Mouse (Mus musculus): ENCODE measurements at regions not wholly inside any gene's neighbourhood (a gene's known extent, or its start where the extent isn't known, plus 50 kb on each side); places are given as distances from the start of the nearest gene placed in this dataset.

GRCm38 (mm10) chr8:6606854-6607535 lies 1501.8 kb upstream of the Slc10a2 start:
- Histone ChIP-seq H3K4me2 (ENCODE audit: low read depth, low read length, severe bottlenecking) (no peak overlapping the region), H3K27me3 (ENCODE audit: control insufficient read depth, insufficient read depth, low read length) (no peaks in the 10 kb centered on the region), H3K9ac (ENCODE audit: low read length) (no peak overlapping the region), H3K36me3 (ENCODE audit: control insufficient read depth, insufficient read depth, low read length) (no peaks in the 10 kb centered on the region), H3K4me1 (replicated peaks; ENCODE audit: control insufficient read depth, insufficient read depth, low read length) (no peaks in the 10 kb centered on the region), H3K9me3 (ENCODE audit: control insufficient read depth, low read length) (no peaks in the 10 kb centered on the region), H3K27ac (ENCODE audit: low read depth, low read length) (peak overlapping the region; percentile 47; the same call in 1 of the 2 replicates), H3K4me3 (ENCODE audit: low read depth, low read length) (no peak overlapping the region)
- ATAC-seq (replicated peaks; ENCODE audit: low FRiP score) (peak; percentile 93), DNase-seq (ENCODE audit: low spot score) (peak; percentile 63)
- 9% methylated on average over 9 of the region's 9 CpGs for WGBS

GRCm38 (mm10) chr8:6604232-6604804 lies 1499.2 kb upstream of the Slc10a2 start:
- H3K9ac ChIP-seq (ENCODE audit: low read length): no peak overlapping the region
- H3K4me1 ChIP-seq (replicated peaks; ENCODE audit: control insufficient read depth, insufficient read depth, low read length): no peaks in the 10 kb centered on the region
- H3K36me3 ChIP-seq (ENCODE audit: control insufficient read depth, insufficient read depth, low read length): no peaks in the 10 kb centered on the region
- no peaks in the 10 kb centered on the region for H3K9me3 ChIP-seq (ENCODE audit: control insufficient read depth, low read length)
- DNase-seq (ENCODE audit: low spot score) (peak; percentile 51), ATAC-seq (replicated peaks; ENCODE audit: low FRiP score) (peak; percentile 49)
- no peak overlapping the region for H3K4me3 ChIP-seq (ENCODE audit: low read depth, low read length)
- H3K27me3 ChIP-seq (ENCODE audit: control insufficient read depth, insufficient read depth, low read length): no peaks in the 10 kb centered on the region
- 50% methylated on average over 5 of the region's 5 CpGs for WGBS
- H3K27ac ChIP-seq (ENCODE audit: low read depth, low read length): no peak overlapping the region
- no peak overlapping the region for H3K4me2 ChIP-seq (ENCODE audit: low read depth, low read length, severe bottlenecking)

- H3K9me3 ChIP-seq (ENCODE audit: control insufficient read depth, low read length): no peaks in the 10 kb centered on the region
- no peak overlapping the region for H3K27ac ChIP-seq (ENCODE audit: low read depth, low read length)
- no peaks in the 10 kb centered on the region for H3K36me3 ChIP-seq (ENCODE audit: control insufficient read depth, insufficient read depth, low read length)
- ATAC-seq (replicated peaks; ENCODE audit: low FRiP score) (no peak), DNase-seq (ENCODE audit: low spot score) (no peak)
- no peaks in the 10 kb centered on the region for H3K4me1 ChIP-seq (replicated peaks; ENCODE audit: control insufficient read depth, insufficient read depth, low read length)
- no peaks in the 10 kb centered on the region for H3K27me3 ChIP-seq (ENCODE audit: control insufficient read depth, insufficient read depth, low read length)
- no peak overlapping the region for H3K9ac ChIP-seq (ENCODE audit: low read length)
- H3K4me3 ChIP-seq (ENCODE audit: low read depth, low read length): no peak overlapping the region
- H3K4me2 ChIP-seq (ENCODE audit: low read depth, low read length, severe bottlenecking): no peak overlapping the region
Measured at GRCm38 (mm10) chr8:6590146-6590545, 1485.0 kb upstream of the Slc10a2 start.

DNA sequence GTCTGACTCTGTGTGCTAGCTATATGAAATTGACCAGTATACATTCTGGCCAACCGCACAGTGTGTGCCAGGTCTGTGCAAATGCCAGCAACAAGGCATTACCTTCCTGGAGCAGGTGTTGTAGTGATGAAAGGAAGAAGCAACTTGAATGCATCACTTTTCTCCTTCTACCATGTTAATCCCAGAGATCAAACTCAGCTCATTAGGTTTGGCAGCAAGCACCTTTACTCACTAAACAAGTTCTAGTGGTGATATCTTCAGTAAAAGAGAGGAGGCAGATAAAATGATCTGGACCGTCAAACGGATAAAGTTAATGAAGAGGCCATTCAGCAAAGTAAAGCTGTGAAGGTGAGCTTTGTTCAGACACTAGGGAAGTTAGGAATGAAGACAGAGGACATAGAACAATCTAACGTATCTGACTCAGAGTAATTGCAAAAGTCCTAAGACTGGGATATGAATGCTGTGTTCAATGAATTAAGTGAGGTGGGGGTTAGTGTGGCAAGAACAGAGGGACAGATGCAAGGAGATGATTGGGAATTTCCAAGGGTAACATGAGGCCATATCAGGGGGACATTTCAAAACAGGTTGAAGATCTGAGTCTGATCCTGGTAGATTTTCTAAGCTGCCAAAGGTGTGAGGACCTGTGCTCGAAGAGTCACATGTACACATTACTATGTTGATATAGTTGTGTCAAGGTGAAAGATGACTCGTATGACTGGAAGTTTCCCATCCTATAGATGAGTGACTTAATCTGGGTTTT lies 1478.4 kb upstream of the Slc10a2 start:
- Histone ChIP-seq H3K9me3 (ENCODE audit: control insufficient read depth, low read length) (no peaks in the 10 kb centered on the region), H3K4me2 (ENCODE audit: low read depth, low read length, severe bottlenecking) (no peak overlapping the region), H3K36me3 (ENCODE audit: control insufficient read depth, insufficient read depth, low read length) (no peaks in the 10 kb centered on the region), H3K4me3 (ENCODE audit: low read depth, low read length) (no peak overlapping the region), H3K27me3 (ENCODE audit: control insufficient read depth, insufficient read depth, low read length) (no peaks in the 10 kb centered on the region), H3K4me1 (replicated peaks; ENCODE audit: control insufficient read depth, insufficient read depth, low read length) (no peaks in the 10 kb centered on the region), H3K27ac (ENCODE audit: low read depth, low read length) (no peak overlapping the region), H3K9ac (ENCODE audit: low read length) (no peak overlapping the region)
- ATAC-seq (replicated peaks; ENCODE audit: low FRiP score): no peak
- WGBS: 89% methylated on average over 6 of the region's 6 CpGs
- no peak for DNase-seq (ENCODE audit: low spot score)

- Histone ChIP-seq H3K9ac (ENCODE audit: low read length) (no peak overlapping the region), H3K27me3 (ENCODE audit: control insufficient read depth, insufficient read depth, low read length) (no peaks in the 10 kb centered on the region), H3K4me3 (ENCODE audit: low read depth, low read length) (no peak overlapping the region), H3K27ac (ENCODE audit: low read depth, low read length) (no peak overlapping the region), H3K4me2 (ENCODE audit: low read depth, low read length, severe bottlenecking) (no peak overlapping the region), H3K36me3 (ENCODE audit: control insufficient read depth, insufficient read depth, low read length) (no peaks in the 10 kb centered on the region), H3K4me1 (replicated peaks; ENCODE audit: control insufficient read depth, insufficient read depth, low read length) (no peaks in the 10 kb centered on the region), H3K9me3 (ENCODE audit: control insufficient read depth, low read length) (no peaks in the 10 kb centered on the region)
- DNase-seq (ENCODE audit: low spot score) (no peak), ATAC-seq (replicated peaks; ENCODE audit: low FRiP score) (no peak)
- 78% methylated on average over 3 of the region's 3 CpGs for WGBS
Measured at GRCm38 (mm10) chr8:6582732-6583131, 1477.6 kb upstream of the Slc10a2 start.

DNA sequence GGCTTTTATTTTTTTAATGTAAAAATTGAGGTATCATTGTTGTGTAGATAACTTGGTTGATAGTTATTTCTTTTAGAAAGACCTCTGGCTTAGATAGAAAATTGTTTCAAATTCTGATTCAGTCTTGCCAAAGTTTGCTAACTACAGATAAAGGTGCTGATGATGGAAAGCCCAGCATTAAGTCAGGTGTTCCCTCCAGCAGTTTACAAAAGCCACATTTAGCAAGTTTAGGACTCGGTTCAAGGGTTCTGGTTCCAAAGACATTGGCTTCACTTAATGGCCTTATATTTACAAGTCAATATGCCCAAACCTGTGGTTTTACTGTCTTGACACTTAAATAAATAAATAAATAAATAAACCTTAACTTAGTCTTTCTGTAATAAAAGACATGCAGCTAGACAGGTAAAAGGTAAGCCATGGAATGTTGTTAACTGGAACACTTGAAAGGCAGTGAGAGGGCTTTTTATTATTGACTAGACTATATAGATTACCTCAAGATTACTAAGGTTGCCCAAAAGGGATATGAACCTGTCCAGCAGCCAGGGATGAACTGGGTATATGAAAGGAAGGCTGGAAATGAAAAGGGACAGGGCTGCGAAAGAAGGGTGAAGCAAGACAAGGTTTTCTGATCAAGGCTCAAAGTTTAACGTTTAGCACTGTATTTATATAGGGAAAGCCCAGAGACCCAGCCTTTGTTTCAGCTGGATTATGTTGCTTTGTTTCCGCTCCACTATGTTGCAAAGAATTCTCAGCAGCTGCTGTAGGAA lies 1472.9 kb upstream of the Slc10a2 start:
- Histone ChIP-seq H3K27ac (ENCODE audit: low read depth, low read length) (no peak overlapping the region), H3K4me2 (ENCODE audit: low read depth, low read length, severe bottlenecking) (no peak overlapping the region), H3K27me3 (ENCODE audit: control insufficient read depth, insufficient read depth, low read length) (no peaks in the 10 kb centered on the region), H3K9ac (ENCODE audit: low read length) (no peak overlapping the region), H3K9me3 (ENCODE audit: control insufficient read depth, low read length) (no peaks in the 10 kb centered on the region), H3K4me1 (replicated peaks; ENCODE audit: control insufficient read depth, insufficient read depth, low read length) (no peaks in the 10 kb centered on the region), H3K4me3 (ENCODE audit: low read depth, low read length) (no peak overlapping the region), H3K36me3 (ENCODE audit: control insufficient read depth, insufficient read depth, low read length) (no peaks in the 10 kb centered on the region)
- WGBS: 69% methylated on average over 4 of the region's 4 CpGs
- ATAC-seq (replicated peaks; ENCODE audit: low FRiP score): no peak
- no peak for DNase-seq (ENCODE audit: low spot score)

- WGBS: 67% methylated on average over 4 of the region's 4 CpGs
- Histone ChIP-seq H3K4me2 (ENCODE audit: low read depth, low read length, severe bottlenecking) (no peak overlapping the region), H3K4me1 (replicated peaks; ENCODE audit: control insufficient read depth, insufficient read depth, low read length) (no peaks in the 10 kb centered on the region; the same call in 1 of the 2 replicates), H3K4me3 (ENCODE audit: low read depth, low read length) (no peak overlapping the region), H3K9ac (ENCODE audit: low read length) (no peak overlapping the region), H3K27me3 (ENCODE audit: control insufficient read depth, insufficient read depth, low read length) (no peaks in the 10 kb centered on the region), H3K36me3 (ENCODE audit: control insufficient read depth, insufficient read depth, low read length) (no peaks in the 10 kb centered on the region), H3K27ac (ENCODE audit: low read depth, low read length) (no peak overlapping the region), H3K9me3 (ENCODE audit: control insufficient read depth, low read length) (no peaks in the 10 kb centered on the region)
- ATAC-seq (replicated peaks; ENCODE audit: low FRiP score) (no peak), DNase-seq (ENCODE audit: low spot score) (no peak)
Measured at GRCm38 (mm10) chr8:6575241-6575640, 1470.1 kb upstream of the Slc10a2 start.

DNA sequence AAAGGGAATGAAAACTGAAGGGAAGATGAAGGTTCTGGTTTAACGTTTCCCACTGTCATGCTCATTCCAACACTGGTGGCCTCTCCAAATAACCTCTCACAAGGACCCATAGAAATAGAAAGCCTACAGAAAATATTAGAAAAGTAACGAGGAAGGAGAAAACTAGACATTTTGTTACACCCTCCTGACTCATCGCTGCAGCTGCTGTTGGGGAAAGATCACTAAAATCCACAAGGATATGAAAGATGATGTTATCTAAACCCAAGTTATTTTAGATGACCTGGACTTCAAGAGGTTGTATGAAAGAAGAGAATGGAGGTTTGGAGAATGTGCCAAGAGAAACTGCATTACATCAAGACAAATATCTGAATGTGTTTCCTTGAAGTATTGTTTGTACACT lies 1468.3 kb upstream of the Slc10a2 start:
- H3K9me3 ChIP-seq (ENCODE audit: control insufficient read depth, low read length): no peaks in the 10 kb centered on the region
- no peak overlapping the region for H3K27ac ChIP-seq (ENCODE audit: low read depth, low read length)
- H3K36me3 ChIP-seq (ENCODE audit: control insufficient read depth, insufficient read depth, low read length): no peaks in the 10 kb centered on the region
- DNase-seq (ENCODE audit: low spot score) (no peak), ATAC-seq (replicated peaks; ENCODE audit: low FRiP score) (no peak)
- 95% methylated on average over 3 of the region's 3 CpGs for WGBS
- no peak overlapping the region for H3K9ac ChIP-seq (ENCODE audit: low read length)
- H3K4me3 ChIP-seq (ENCODE audit: low read depth, low read length): no peak overlapping the region
- no peaks in the 10 kb centered on the region; the same call in 1 of the 2 replicates for H3K4me1 ChIP-seq (replicated peaks; ENCODE audit: control insufficient read depth, insufficient read depth, low read length)
- no peak overlapping the region for H3K4me2 ChIP-seq (ENCODE audit: low read depth, low read length, severe bottlenecking)
- H3K27me3 ChIP-seq (ENCODE audit: control insufficient read depth, insufficient read depth, low read length): no peaks in the 10 kb centered on the region

All from forebrain, embryonic 11.5 days (tissue).